Mouse (Mus musculus): ENCODE data around the gene Crb1.

GRCm38 (mm10) chr1:139180481-139181149, 196.3 kb downstream of the Crb1 start:
- no peak for TF ChIP-seq CTCF (IDR thresholded peaks at IDR 0.05; ENCODE audit: low read depth)
- no peak for TF ChIP-seq EP300 (IDR thresholded peaks at IDR 0.05; ENCODE audit: low read depth)

Data from liver, postnatal 0 days (tissue).